Mouse (Mus musculus) intestine, postnatal 0 days (tissue): Measurements from ENCODE around the gene Trpv4. TPM values are rescaled to one million over a fixed set of nuclear protein-coding genes. Genes with fewer than 3 reads are reported as not detected.

Experiments
- ATAC-seq: fragments of 200-750 bp; cut with Nextera tagmentation; 2 replicates; pipeline ENCODE4 v1.8.0; 2017; ENCODE audit warnings: mild to moderate bottlenecking, moderate TSS enrichment, moderate library complexity
- H3K27ac ChIP-seq: fragments of 300-500 bp; sonication (generic); 2 replicates; pipeline ENCODE4 v1.5.1; 2014; ENCODE audit warnings: mild to moderate bottlenecking, low read depth, low read length, moderate library complexity
- H3K27me3 ChIP-seq: fragments of 300-500 bp; sonication (generic); replicated peaks from 2 replicates; pipeline ENCODE4 v1.6.1; 2014; ENCODE audit warnings: low read length, mixed read lengths; ENCODE audit not compliant: control insufficient read depth, insufficient read depth
- H3K36me3 ChIP-seq: fragments of 300-500 bp; sonication (generic); 2 replicates; pipeline ENCODE4 v1.6.1; 2014; ENCODE audit warnings: mild to moderate bottlenecking, moderate library complexity; ENCODE audit not compliant: control insufficient read depth, insufficient read depth
- H3K4me1 ChIP-seq: fragments of 300-500 bp; sonication (generic); replicated peaks from 2 replicates; pipeline ENCODE4 v1.6.1; 2014; ENCODE audit warnings: antibody characterized with exemption, low read length, mixed read lengths; ENCODE audit not compliant: control insufficient read depth, insufficient read depth
- H3K4me2 ChIP-seq: fragments of 300-500 bp; sonication (generic); replicated peaks from 2 replicates; pipeline ENCODE4 v1.6.1; 2014; ENCODE audit warnings: low read depth, mild to moderate bottlenecking, moderate library complexity
- H3K4me3 ChIP-seq: fragments of 300-500 bp; sonication (generic); 2 replicates; pipeline ENCODE4 v1.5.1; 2014; ENCODE audit warnings: low read depth, low read length
- H3K9ac ChIP-seq: fragments of 300-500 bp; sonication (generic); 2 replicates; pipeline ENCODE4 v1.6.1; 2014; ENCODE audit warnings: mild to moderate bottlenecking, low read depth, low read length
- H3K9me3 ChIP-seq: fragments of 300-500 bp; sonication (generic); 2 replicates; pipeline ENCODE4 v1.6.1; 2016; ENCODE audit warnings: mixed run types; ENCODE audit not compliant: control insufficient read depth
- CTCF ChIP-seq: sonication (generic); IDR thresholded peaks from 2 replicates; pipeline ENCODE4 v1.5.1; 2016; ENCODE audit warnings: low read depth, mild to moderate bottlenecking, control low read depth, antibody characterized with exemption, moderate library complexity
- WGBS: fragments of 180-500 bp; shearing (Covaris S2); extraction: QIAGEN DNeasy Blood & Tissue Kit; methylation state at CpG from one replicate; pipeline ENCODE4 v1.1.7; 2014; 5-methylcytosine and 5-hydroxymethylcytosine counted together
- polyA plus RNA-seq: library from polyadenylated mRNA; unstranded; fragments of >200 nt; fragmentation: Nextera tagmentation; extraction: Ambion mirVana; gene quantifications from 2 replicates; pipeline ENCODE4 v1.2.1, GENCODE M21; 2015

Trpv4 gene
- polyA plus RNA-seq, 1 experiment from 2014 or later: 0.70 TPM

DNA sequence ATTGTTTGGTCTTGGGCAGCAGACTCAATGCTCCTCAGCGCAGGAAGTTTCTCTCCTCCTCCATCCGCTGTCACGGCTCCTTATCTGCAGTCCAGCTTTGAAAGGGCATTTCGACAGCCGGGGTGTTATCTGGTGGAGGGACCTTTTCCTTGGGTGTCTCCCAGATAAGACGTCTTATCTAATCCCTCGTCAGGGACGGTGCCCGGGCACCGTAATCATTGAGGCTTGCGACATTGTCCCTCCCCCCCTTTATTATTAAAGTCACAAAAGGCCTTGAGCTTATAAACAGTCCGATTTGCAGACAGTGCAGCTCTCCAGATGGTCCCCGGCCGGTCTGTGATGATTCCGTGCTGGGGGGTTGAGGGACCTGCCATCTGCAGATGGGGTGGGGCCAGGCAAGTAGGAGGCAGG, 67.1 kb downstream of the Trpv4 start:
- Histone ChIP-seq H3K27me3 (no peaks in the 10 kb centered on the region), H3K4me3 (no peak overlapping the region), H3K36me3 (peaks cover 3% of the 10 kb centered on the region; the same call in 1 of the 2 replicates), H3K27ac (no peak overlapping the region), H3K4me1 (peaks cover 19% of the 10 kb centered on the region), H3K9me3 (no peaks in the 10 kb centered on the region), H3K9ac (no peak overlapping the region), H3K4me2 (peak overlapping the region; percentile 30)
- no peak for ATAC-seq
- TF ChIP-seq CTCF: no peak
- WGBS: 14% methylated on average over 15 of the region's 15 CpGs

DNA sequence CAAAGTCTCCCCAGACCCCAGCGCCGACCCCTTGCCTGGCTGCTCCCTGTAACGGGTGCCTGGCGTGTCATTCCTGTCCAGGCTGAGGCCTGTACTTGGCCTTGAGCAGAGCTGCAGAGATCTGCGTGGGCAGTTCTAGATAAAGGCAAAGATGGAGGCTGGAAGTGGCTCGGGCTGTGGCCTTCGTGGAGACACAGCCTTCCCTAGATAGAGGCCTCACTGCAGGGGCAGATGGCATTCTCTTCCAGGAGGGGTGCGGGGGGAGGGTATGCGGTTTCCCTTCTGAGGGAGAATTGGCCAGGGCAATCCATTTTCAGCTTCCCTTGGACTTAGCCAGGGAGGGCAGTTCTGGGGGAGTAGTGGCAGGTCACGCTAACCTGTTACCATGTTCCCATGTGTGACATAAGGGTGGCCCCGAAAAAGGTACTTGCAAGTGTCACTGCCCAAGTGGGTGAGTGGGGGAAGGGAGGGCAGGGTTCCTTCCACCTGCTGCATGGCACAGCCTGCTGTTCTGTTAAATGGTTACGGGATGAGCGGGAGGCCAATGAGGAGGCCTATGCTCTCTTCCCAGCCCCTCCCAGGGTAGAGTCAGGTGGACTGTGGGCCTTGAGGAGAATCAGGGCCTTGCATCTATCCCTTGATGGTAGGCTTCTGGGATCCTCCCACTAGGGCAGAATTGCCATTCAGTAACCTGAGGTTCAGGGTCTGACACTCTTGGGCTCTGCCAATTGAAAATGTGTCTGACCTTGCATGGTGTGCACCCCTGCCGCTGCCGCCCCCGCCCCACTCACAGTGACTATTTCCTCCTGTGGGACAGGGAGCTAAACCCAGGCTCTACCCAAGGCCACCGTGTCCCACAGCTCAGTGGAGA, 67.9 kb downstream of the Trpv4 start:
- Histone ChIP-seq H3K4me2 (peak overlapping the region; percentile 30), H3K4me1 (peaks cover 19% of the 10 kb centered on the region), H3K36me3 (peaks cover 3% of the 10 kb centered on the region; the same call in 1 of the 2 replicates), H3K27ac (no peak overlapping the region), H3K9me3 (no peaks in the 10 kb centered on the region), H3K4me3 (no peak overlapping the region), H3K9ac (no peak overlapping the region), H3K27me3 (no peaks in the 10 kb centered on the region)
- TF ChIP-seq CTCF: no peak
- ATAC-seq: no peak
- 43% methylated on average over 17 of the region's 17 CpGs for WGBS

- H3K9ac ChIP-seq: no peak overlapping the region
These were observed 68.8 kb downstream of the Trpv4 start for GRCm38 (mm10) chr5:114589454-114589853.

GRCm38 (mm10) chr5:114589026-114589425, 69.2 kb downstream of the Trpv4 start:
- Histone ChIP-seq H3K9me3 (no peaks in the 10 kb centered on the region), H3K27me3 (no peaks in the 10 kb centered on the region), H3K4me2 (peak overlapping the region; percentile 21; the same call in 1 of the 2 replicates), H3K36me3 (no peaks in the 10 kb centered on the region), H3K9ac (no peak overlapping the region), H3K27ac (no peak overlapping the region), H3K4me3 (no peak overlapping the region), H3K4me1 (peaks cover 13% of the 10 kb centered on the region)
- no peak for TF ChIP-seq CTCF
- ATAC-seq: no peak
- WGBS: 29% methylated on average over 6 of the region's 6 CpGs

More at GRCm38 (mm10) chr5:114589454-114589853, 68.8 kb downstream of the Trpv4 start:
- no peak for TF ChIP-seq CTCF
- Histone ChIP-seq H3K36me3 (peaks cover 1% of the 10 kb centered on the region; the same call in 1 of the 2 replicates), H3K9me3 (no peaks in the 10 kb centered on the region), H3K4me2 (peak overlapping the region; percentile 21), H3K27ac (no peak overlapping the region), H3K4me1 (peaks cover 17% of the 10 kb centered on the region), H3K27me3 (no peaks in the 10 kb centered on the region), H3K4me3 (no peak overlapping the region)
- no peak for ATAC-seq
- WGBS: 36% methylated on average over 2 of the region's 2 CpGs

- peaks cover 13% of the 10 kb centered on the region for H3K4me1 ChIP-seq
- H3K27ac ChIP-seq: no peak overlapping the region
- H3K9me3 ChIP-seq: no peaks in the 10 kb centered on the region
- no peak overlapping the region for H3K9ac ChIP-seq
- H3K4me2 ChIP-seq: no peak overlapping the region
- WGBS: 37% methylated on average over 10 of the region's 10 CpGs
- no peak for TF ChIP-seq CTCF
- H3K27me3 ChIP-seq: no peaks in the 10 kb centered on the region
- H3K4me3 ChIP-seq: no peak overlapping the region
- H3K36me3 ChIP-seq: no peaks in the 10 kb centered on the region
- no peak for ATAC-seq
These were observed 69.8 kb downstream of the Trpv4 start for GRCm38 (mm10) chr5:114588416-114588815.

DNA sequence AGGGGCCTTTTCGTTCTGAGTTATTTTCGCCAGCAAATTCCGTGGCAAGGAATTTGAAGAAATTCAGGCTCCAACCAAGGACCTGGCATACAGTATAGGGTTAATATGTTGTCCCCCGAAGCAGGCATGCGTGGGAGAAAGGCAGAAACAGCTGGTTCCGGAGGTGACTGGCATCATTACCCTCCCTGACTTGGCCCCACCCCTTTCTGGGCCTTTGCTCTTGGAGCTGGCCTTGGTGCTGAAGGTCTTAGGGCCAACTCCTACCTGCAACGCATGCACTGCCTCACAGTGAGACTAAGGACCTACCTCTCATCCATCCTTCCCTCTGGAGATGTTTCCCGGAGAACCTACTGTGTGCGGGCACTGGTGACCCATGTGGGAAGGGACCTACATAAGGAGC, 70.3 kb downstream of the Trpv4 start:
- Histone ChIP-seq H3K36me3 (no peaks in the 10 kb centered on the region), H3K27me3 (no peaks in the 10 kb centered on the region), H3K9me3 (no peaks in the 10 kb centered on the region), H3K9ac (no peak overlapping the region), H3K27ac (no peak overlapping the region), H3K4me2 (no peak overlapping the region), H3K4me1 (peaks cover 13% of the 10 kb centered on the region), H3K4me3 (no peak overlapping the region)
- WGBS: 36% methylated on average over 9 of the region's 9 CpGs
- ATAC-seq: no peak; the same call in 1 of the 2 replicates
- no peak for TF ChIP-seq CTCF
